Mouse (Mus musculus) thymus, adult 2 months (tissue): ENCODE measurements around the gene Mettl16.

ENCODE experiments used
- CTCF ChIP-seq: fragments of 200-500 bp; IDR thresholded peaks from 2 replicates; pipeline ENCODE4 v1.5.1; 2012; ENCODE audit warnings: mild to moderate bottlenecking, control low read depth, low read length, moderate library complexity, borderline replicate concordance; ENCODE audit not compliant: control insufficient read depth, poor library complexity, insufficient read depth; ENCODE audit errors: extremely low read depth
- POLR2A ChIP-seq: fragments of 200-500 bp; IDR thresholded peaks from 2 replicates; pipeline ENCODE4 v1.6.1; 2012; ENCODE audit warnings: mild to moderate bottlenecking, low read length, control low read depth, moderate library complexity; ENCODE audit not compliant: control insufficient read depth, poor library complexity, insufficient read depth; ENCODE audit errors: extremely low read depth

GRCm38 (mm10) chr11:74734917-74735316 lies 35.7 kb upstream of the Mettl16 start:
- TF ChIP-seq CTCF = no peak
- no peak for TF ChIP-seq POLR2A
